Mouse (Mus musculus) cortical plate, adult 2 months (tissue): Measurements from ENCODE around the gene Mcu.

Source experiments
- CTCF ChIP-seq: fragments of 200-500 bp; IDR thresholded peaks from 2 replicates; pipeline ENCODE4 v1.5.1; 2011; ENCODE audit warnings: mild to moderate bottlenecking, control low read depth, low read length; ENCODE audit not compliant: insufficient read depth; ENCODE audit errors: extremely low read depth
- POLR2A ChIP-seq: fragments of 200-500 bp; IDR thresholded peaks from 2 replicates; pipeline ENCODE4 v1.6.1; 2011; ENCODE audit warnings: mild to moderate bottlenecking, low read length, control low read depth; ENCODE audit not compliant: insufficient read depth; ENCODE audit errors: extremely low read depth

- no peak for TF ChIP-seq CTCF
- no peak for TF ChIP-seq POLR2A
These were observed 119.5 kb downstream of the Mcu start for GRCm38 (mm10) chr10:59497019-59497418.
